Mouse (Mus musculus): Measurements from ENCODE around the gene Luzp1.

GRCm38 (mm10) chr4:136545151-136545550 is 75.6 kb downstream of the Luzp1 start:
- TF ChIP-seq CTCF (IDR thresholded peaks at IDR 0.05; ENCODE audit: low read depth) (no peak), EP300 (optimal IDR thresholded peaks at IDR 0.05) (no peak)

All from stomach, postnatal 0 days (tissue).